Mouse (Mus musculus): ENCODE results near the gene Mtus2. TPM values are rescaled to one million over a fixed set of nuclear protein-coding genes. Genes with fewer than 3 reads are reported as not detected.

Gene Mtus2
- total and polyA plus RNA-seq, 3 experiments, result 0.03 to 0.13 TPM; not detected in 1

- H3K79me2 ChIP-seq (replicated peaks; ENCODE audit: control insufficient read depth, extremely low read depth, insufficient read depth, poor library complexity, severe bottlenecking), result no peaks in the 10 kb centered on the region
- H3K27me3 ChIP-seq (replicated peaks), result peaks cover 11% of the 10 kb centered on the region
- peaks cover 13% of the 10 kb centered on the region for H3K9me3 ChIP-seq (replicated peaks; ENCODE audit: low read length)
- H3K4me3 ChIP-seq (replicated peaks in 1 of 3; ENCODE audit: low read depth in 2 of 3, low read length in 2 of 3, poor library complexity in 1 of 3), result no peak overlapping the region
- no peaks in the 10 kb centered on the region for H3K36me3 ChIP-seq (replicated peaks in 1 of 2; ENCODE audit: control insufficient read depth in 1 of 2, insufficient read depth in 1 of 2, low read length in 1 of 2)
- in situ Hi-C loops (cut with MboI; ENCODE audit: low pct_ligation_motif_present, low pct_unique_long_range_greater_than_20kb, low sequenced_read_pairs) (no loop called here), dilution Hi-C loops (cut with MboI; ENCODE audit: extremely low pct_ligation_motif_present, extremely low pct_unique_long_range_greater_than_20kb, low sequenced_read_pairs) (no loop called here)
- no peaks in the 10 kb centered on the region for H3K4me1 ChIP-seq (ENCODE audit: control insufficient read depth in 1 of 2, insufficient read depth in 2 of 2)
- H3K9ac ChIP-seq (ENCODE audit: insufficient read depth, low read depth), result no peak overlapping the region
- DNase-seq (ENCODE audit: extremely low read depth), result no peak
- TF ChIP-seq MYC (IDR thresholded peaks at IDR 0.05; ENCODE audit: low read depth, low read length), result no peak
- no peak for TF ChIP-seq SIN3A (IDR thresholded peaks at IDR 0.05; ENCODE audit: low read length)
- no peak for TF ChIP-seq SMC3 (IDR thresholded peaks at IDR 0.05; ENCODE audit: low read depth, low read length)
- no peak for TF ChIP-seq HCFC1 (IDR thresholded peaks at IDR 0.05; ENCODE audit: low read depth, low read length)
- no peak for TF ChIP-seq RAD21 (IDR thresholded peaks at IDR 0.05; ENCODE audit: low read depth, low read length)
- no peak for TF ChIP-seq CHD1 (IDR thresholded peaks at IDR 0.05; ENCODE audit: low read depth, low read length)
- TF ChIP-seq EP300 (IDR thresholded peaks at IDR 0.05; ENCODE audit: low read length), result no peak
- TF ChIP-seq MXI1 (IDR thresholded peaks at IDR 0.05; ENCODE audit: low read depth, low read length), result no peak
- no peak for TF ChIP-seq ELF1 (IDR thresholded peaks at IDR 0.05; ENCODE audit: low read depth, low read length)
- no peak for TF ChIP-seq NELFE (IDR thresholded peaks at IDR 0.05; ENCODE audit: low read depth, low read length)
- TF ChIP-seq CTCF (conservative IDR thresholded peaks at IDR 0.05 in 1 of 2, IDR thresholded peaks at IDR 0.05 in 1 of 2; ENCODE audit: low read depth in 2 of 2, low read length in 2 of 2), result no peak
- TF ChIP-seq TBP (conservative IDR thresholded peaks at IDR 0.05; ENCODE audit: low read depth, low read length), result no peak
- no peak for TF ChIP-seq E2F4 (IDR thresholded peaks at IDR 0.05; ENCODE audit: insufficient replicate concordance, low read depth, low read length)
- no peak for TF ChIP-seq POLR2AphosphoS2 (IDR thresholded peaks at IDR 0.05; ENCODE audit: low read depth, low read length)
- no peak for TF ChIP-seq MAFK (IDR thresholded peaks at IDR 0.05; ENCODE audit: insufficient replicate concordance, low read length)
- no peak for TF ChIP-seq MAZ (IDR thresholded peaks at IDR 0.05; ENCODE audit: low read depth, low read length)
- TF ChIP-seq TCF12 (IDR thresholded peaks at IDR 0.05; ENCODE audit: low read depth, low read length), result no peak
- H3K27ac ChIP-seq (ENCODE audit: insufficient read depth, low read depth), result no peak overlapping the region
- H3K4me2 ChIP-seq (ENCODE audit: insufficient read depth, low read depth, poor library complexity, severe bottlenecking), result no peak overlapping the region
Measured at GRCm38 (mm10) chr5:148292862-148293261, 335.7 kb downstream of the Mtus2 start.

- H3K4me3 ChIP-seq (replicated peaks in 1 of 3; ENCODE audit: low read depth in 2 of 3, low read length in 2 of 3, poor library complexity in 1 of 3), result no peak overlapping the region
- H3K9me3 ChIP-seq (replicated peaks; ENCODE audit: low read length), result peaks cover 13% of the 10 kb centered on the region
- dilution Hi-C loops (cut with MboI; ENCODE audit: extremely low pct_ligation_motif_present, extremely low pct_unique_long_range_greater_than_20kb, low sequenced_read_pairs) (no loop called here), in situ Hi-C loops (cut with MboI; ENCODE audit: low pct_ligation_motif_present, low pct_unique_long_range_greater_than_20kb, low sequenced_read_pairs) (no loop called here)
- H3K4me2 ChIP-seq (ENCODE audit: insufficient read depth, low read depth, poor library complexity, severe bottlenecking), result no peak overlapping the region
- no peak overlapping the region for H3K9ac ChIP-seq (ENCODE audit: insufficient read depth, low read depth)
- no peaks in the 10 kb centered on the region for H3K4me1 ChIP-seq (ENCODE audit: control insufficient read depth in 1 of 2, insufficient read depth in 2 of 2)
- TF ChIP-seq CTCF (conservative IDR thresholded peaks at IDR 0.05 in 1 of 2, IDR thresholded peaks at IDR 0.05 in 1 of 2; ENCODE audit: low read depth in 2 of 2, low read length in 2 of 2), result peak; percentile 47 to 69
- peak; percentile 8; the same call in 1 of the 2 replicates for TF ChIP-seq SMC3 (IDR thresholded peaks at IDR 0.05; ENCODE audit: low read depth, low read length)
- peak; percentile 22; the same call in 1 of the 2 replicates for TF ChIP-seq BHLHE40 (IDR thresholded peaks at IDR 0.05; ENCODE audit: low read depth, low read length)
- TF ChIP-seq USF1 (IDR thresholded peaks at IDR 0.05; ENCODE audit: low read depth, low read length), result no peak
- H3K27ac ChIP-seq (ENCODE audit: insufficient read depth, low read depth), result no peak overlapping the region
- H3K36me3 ChIP-seq (replicated peaks in 1 of 2; ENCODE audit: control insufficient read depth in 1 of 2, insufficient read depth in 1 of 2, low read length in 1 of 2), result no peaks in the 10 kb centered on the region
- peaks cover 16% of the 10 kb centered on the region for H3K27me3 ChIP-seq (replicated peaks)
- no peaks in the 10 kb centered on the region for H3K79me2 ChIP-seq (replicated peaks; ENCODE audit: control insufficient read depth, extremely low read depth, insufficient read depth, poor library complexity, severe bottlenecking)
- peak; percentile 17 for DNase-seq (ENCODE audit: extremely low read depth)
Measured at GRCm38 (mm10) chr5:148293346-148293745, 336.2 kb downstream of the Mtus2 start.

All from CH12.LX (cell line).